Mouse (Mus musculus) neutrophil, adult 5-6 weeks (primary cell): ENCODE data around the gene Spns3. TPM values are rescaled to one million over a fixed set of nuclear protein-coding genes. Genes with fewer than 3 reads are reported as not detected.

Experiments
- ATAC-seq: fragments of 151-379, 151-347 bp; 2 replicates; pipeline ENCODE4 v1.8.0; 2017; ENCODE audit warnings: mild to moderate bottlenecking, moderate TSS enrichment; ENCODE audit not compliant: insufficient number of reproducible peaks, poor library complexity, low FRiP score, severe bottlenecking; ENCODE audit errors: extremely low read depth
- total RNA-seq: library from RNA; stranded (forward); fragments of 200-1000 nt; gene quantifications from 2 replicates; pipeline ENCODE4 v1.2.3, GENCODE M21; 2017

The Spns3 gene
- 5.9 and 6.2 TPM in 2 replicates for total RNA-seq

DNA sequence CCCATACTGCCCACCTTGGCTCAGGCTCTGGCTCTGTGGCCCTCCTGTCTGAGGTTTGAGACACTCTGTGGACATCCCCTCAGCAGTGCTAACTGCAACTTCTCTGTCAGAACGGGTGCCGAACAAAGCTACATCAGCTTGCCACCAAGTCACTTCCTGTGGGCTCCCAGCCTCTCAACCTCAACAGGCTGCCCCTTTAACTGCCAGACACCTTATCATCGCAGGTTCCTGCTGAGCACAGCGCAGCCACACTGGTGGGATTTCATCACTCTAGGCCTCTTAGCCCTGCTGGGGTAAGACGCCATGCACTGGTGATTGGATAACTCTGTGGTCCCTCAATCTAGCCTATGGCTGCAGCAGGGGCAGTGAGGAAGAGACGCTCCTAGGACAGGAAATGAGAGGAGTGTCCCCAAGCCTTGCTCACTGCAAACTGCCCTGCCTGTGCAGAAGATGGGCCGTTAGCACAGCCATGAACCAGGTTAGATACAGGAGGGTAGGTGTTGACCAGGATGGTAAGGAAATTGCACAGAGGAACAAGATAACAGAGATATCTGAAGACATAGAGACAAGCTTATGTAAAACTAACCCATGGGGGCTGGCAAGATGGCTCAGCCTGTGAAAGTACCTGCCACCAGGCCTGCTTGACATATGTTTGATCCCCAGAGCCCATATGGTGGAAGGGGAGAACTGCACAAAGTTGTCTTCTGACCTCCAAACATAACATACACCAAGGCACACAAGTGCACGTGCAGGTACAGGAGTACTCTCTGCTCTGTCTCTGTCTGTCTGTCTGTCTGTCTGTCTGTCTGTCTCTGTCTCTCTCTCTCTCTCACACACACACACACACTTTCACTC is at the start of gene Spns3:
Spns3 (minus strand) TSS at position 373 of the 855 bp plus-strand sequence.
- ATAC-seq, result peak; percentile 65

- ATAC-seq, result no peak
Measured at GRCm38 (mm10) chr11:72597780-72598179, 47.5 kb upstream of the Spns3 start.

GRCm38 (mm10) chr11:72595010-72595737 is 44.9 kb upstream of the Spns3 start:
- no peak for ATAC-seq

- no peak for ATAC-seq
Measured at GRCm38 (mm10) chr11:72587537-72588233, 37.4 kb upstream of the Spns3 start.

GRCm38 (mm10) chr11:72586570-72586969 is 36.3 kb upstream of the Spns3 start:
- no peak for ATAC-seq

GRCm38 (mm10) chr11:72583092-72583491 is 32.8 kb upstream of the Spns3 start:
- no peak for ATAC-seq

- no peak for ATAC-seq
Measured at GRCm38 (mm10) chr11:72582448-72582705, 32.1 kb upstream of the Spns3 start.

DNA sequence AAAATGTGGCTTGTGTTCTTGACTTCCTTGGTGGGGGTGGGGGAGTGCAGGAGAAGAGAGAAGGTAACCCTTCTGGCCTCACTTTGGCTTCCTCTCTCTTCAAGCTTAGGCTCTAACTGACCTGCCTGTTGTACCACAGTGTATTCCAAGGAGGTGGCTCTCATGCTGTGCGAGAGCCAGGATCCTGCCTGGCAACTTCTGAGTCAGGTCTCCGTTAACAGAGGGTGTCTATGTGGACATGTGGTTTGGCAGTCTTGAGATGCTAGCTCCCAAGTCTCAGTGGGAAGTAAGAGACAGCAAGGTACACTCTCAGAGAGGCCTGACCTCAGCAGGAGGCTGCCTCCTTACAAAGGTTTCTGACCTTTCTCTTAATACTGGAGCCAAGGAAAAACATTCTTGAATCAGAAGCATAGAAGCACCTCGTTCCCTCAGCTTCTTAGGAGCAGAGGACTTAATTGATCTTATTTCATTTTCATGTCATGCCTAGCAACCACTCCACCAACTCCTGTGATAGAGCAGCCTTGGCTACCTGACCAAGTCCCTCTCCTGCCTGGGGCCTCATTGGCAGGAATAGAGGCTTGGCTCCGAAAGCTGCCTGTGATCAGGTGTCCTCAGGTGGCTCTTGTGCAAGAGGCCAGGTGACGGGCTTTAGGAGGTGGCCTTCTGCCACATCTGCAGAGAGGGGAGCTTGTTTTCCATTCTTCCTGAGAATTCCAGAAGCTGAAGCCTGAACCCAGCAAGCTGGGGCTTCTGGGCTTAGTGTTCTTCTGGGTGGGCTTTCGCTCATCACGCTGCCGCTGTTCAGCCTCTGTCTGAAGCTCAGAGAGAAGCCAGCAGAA is 31.5 kb upstream of the Spns3 start:
- ATAC-seq, result no peak

GRCm38 (mm10) chr11:72578471-72578870 is 28.2 kb upstream of the Spns3 start:
- no peak for ATAC-seq

DNA sequence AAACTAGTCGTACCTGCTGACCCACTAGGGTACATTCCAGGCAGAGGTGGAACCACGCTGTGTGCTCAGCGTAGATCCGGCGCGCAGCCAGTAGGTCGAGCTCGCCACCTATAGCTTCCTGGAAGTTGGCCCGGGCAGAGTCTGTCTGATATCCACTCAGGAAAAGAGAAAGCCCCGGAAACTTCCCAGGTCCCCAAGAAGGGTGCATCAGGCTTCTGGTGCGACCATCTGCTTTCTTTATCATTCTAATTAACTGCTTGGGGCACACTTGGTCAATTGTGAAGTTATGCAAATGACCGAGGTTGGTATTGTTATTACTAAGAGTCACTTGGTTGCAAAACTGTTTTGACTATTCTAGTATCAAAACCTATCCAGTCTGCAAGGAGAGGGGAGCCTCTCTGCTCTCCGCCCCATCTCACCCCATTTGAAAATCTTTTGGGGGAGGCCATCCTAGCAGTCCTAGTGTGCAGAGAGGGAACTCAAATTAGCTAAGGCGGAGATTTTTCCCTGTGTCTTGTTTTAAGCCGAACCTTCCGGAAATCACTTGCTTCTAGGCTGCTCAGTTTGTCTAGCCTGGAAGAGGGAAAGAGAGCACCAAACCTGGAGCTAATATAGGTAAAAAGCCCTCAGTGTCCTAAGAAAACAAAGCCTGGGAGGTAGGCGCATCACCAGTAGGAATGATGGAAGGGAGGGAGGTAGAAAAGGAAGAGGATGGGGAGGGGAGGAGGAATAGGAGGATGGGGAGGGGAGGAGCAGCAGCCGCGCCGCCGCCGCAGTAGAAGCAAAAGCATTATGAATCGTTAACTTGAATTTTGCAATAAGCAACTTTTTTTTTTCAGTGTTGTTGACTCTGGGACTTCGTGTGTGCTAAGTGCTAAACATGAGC is 26.4 kb upstream of the Spns3 start:
- ATAC-seq, result peak; percentile 32

GRCm38 (mm10) chr11:72576111-72576465 is 25.8 kb upstream of the Spns3 start:
- no peak for ATAC-seq

DNA sequence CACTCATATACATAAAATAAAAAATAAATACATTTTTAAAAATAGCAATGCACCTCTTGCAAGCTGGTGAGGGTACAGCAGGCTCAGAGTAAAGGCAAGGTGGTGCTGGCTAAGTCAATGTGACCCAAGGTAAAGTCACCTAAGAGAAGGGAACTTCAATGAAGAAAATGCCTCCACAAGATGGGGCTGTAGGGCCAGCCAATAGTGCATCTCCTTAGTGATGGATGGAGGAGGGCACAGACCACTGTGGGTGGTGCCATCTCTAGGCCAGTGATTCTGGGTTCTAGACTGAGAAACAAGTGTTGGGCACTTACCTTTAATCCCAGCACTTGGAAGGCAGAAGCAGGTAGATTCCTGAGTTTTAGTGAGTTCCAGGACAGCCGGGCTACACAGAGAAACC is 23.5 kb upstream of the Spns3 start:
- ATAC-seq, result no peak; the same call in 1 of the 2 replicates

- peak; percentile 94 for ATAC-seq
Measured at GRCm38 (mm10) chr11:72570319-72570979, 20.1 kb upstream of the Spns3 start.

- ATAC-seq, result no peak
Measured at GRCm38 (mm10) chr11:72569671-72570318, 19.5 kb upstream of the Spns3 start.

GRCm38 (mm10) chr11:72569051-72569450 is 18.7 kb upstream of the Spns3 start:
- no peak for ATAC-seq

- ATAC-seq, result no peak
Measured at GRCm38 (mm10) chr11:72566816-72567338, 16.6 kb upstream of the Spns3 start.

GRCm38 (mm10) chr11:72566304-72566703 is 16.0 kb upstream of the Spns3 start:
- no peak for ATAC-seq
